ENCODE assay signal across 15 mouse cellular contexts in the genomic region with DNA sequence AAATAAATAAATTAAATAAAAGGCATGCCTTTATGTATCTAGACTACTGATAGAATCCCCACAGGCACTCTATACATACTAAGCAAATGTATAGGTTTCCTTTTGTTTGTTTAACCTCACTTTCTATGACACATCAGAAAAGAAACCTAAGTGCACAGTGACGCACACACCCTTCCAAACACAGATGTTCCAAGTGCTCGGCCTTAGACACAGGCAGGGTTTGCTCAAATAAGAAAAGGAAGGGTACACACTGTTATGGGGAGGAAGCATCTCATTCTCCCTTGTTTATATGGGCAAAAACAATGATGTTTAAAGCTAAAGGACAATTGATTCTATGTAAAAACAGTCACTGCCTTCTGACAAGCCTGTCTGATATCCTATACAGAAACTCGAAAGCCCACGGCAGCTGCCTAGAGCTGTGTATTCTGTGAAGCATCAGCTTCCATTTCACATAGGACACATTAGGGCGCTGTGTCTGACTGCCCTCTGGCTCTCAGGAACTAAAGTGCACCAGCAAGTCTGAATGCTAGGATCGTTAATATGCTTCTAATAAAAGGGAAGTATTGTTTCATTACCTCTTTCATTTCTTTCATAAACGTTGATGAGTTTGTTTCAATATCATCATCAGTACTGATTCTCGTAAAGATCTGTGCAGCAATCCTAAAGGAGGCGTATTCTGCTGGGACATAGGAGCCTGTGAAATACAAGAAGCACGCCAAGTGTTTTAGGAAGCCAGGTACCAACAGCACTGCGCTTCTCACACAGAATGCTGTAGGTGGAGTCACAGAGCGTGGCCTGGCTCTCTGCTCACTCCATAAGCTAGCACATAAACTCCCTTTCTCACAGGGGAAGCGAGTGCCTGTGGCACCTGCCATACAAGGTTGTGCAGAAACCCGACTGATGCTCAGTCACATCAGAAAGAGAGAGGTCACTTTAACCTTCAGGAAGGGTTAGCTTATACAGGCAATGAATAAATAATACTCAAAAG. TPM values are rescaled to one million over a fixed set of nuclear protein-coding genes. Genes with fewer than 3 reads are reported as not detected.
DNase-seq lines count a peak whose midpoint lies in the region; ATAC-seq and TF ChIP-seq lines count a peak whose summit lies in the region.
"Had no signal": no experiment of that assay in that cellular context is flagged by ENCODE, and none has a peak within 500 bp of the region (broad histone marks: within the 10 kb centered on the region; RNA-seq: fewer than 3 reads in every experiment).

No protein-coding gene starts in this region.

- DNase-seq in forebrain, postnatal 0 days = peak; percentile 44
- DNase-seq in lung, postnatal 0 days (ENCODE audit: low spot score) = peak; percentile 18
- no peak for DNase-seq in lung, postnatal 25 days (ENCODE audit: low spot score)
- DNase-seq in brain, adult 2 months (ENCODE audit: low read depth, low spot score) = peak; percentile 61
- no peak for DNase-seq in gastrocnemius, postnatal 4 days (ENCODE audit: low spot score in 2 of 2)
- DNase-seq in urinary bladder, postnatal 10 days (ENCODE audit: low spot score) = no peak
- DNase-seq: heart, postnatal 36 days; layer of hippocampus, adult 9-11 months; spleen, adult 18-20 months had no signal

- no peak for TF ChIP-seq EP300 in lung, postnatal 0 days (IDR thresholded peaks at IDR 0.05)

- no peak overlapping the region for H3K4me2 ChIP-seq in forebrain, postnatal 0 days (ENCODE audit: low read depth)
- no peak overlapping the region for H3K4me2 ChIP-seq in forebrain, embryonic 15.5 days (replicated peaks)
- no peak overlapping the region for H3K4me2 ChIP-seq in lung, postnatal 0 days (replicated peaks; ENCODE audit: low read depth, low read length)
- no peak overlapping the region for H3K4me2 ChIP-seq in neural tube, embryonic 15.5 days
- H3K4me2 ChIP-seq: lung, embryonic 15.5 days had no signal

- TF ChIP-seq CTCF in forebrain, postnatal 0 days (IDR thresholded peaks at IDR 0.05; ENCODE audit: low read depth) = peak; percentile 63
- peak; percentile 53 for TF ChIP-seq CTCF in lung, postnatal 0 days (IDR thresholded peaks at IDR 0.05)

- peak; percentile 83; the same call in 1 of the 2 replicates for ATAC-seq in forebrain, postnatal 0 days
- no peak for ATAC-seq in forebrain, embryonic 15.5 days (replicated peaks)
- no peak for ATAC-seq in lung, postnatal 0 days
- peak; percentile 88 for ATAC-seq in neural tube, embryonic 15.5 days (ENCODE audit: low FRiP score)

- 57% methylated on average over 14 of the region's 14 CpGs for WGBS in forebrain, postnatal 0 days
- 53% methylated on average over 14 of the region's 14 CpGs for WGBS in forebrain, embryonic 15.5 days
- 61% methylated on average over 14 of the region's 14 CpGs for WGBS in lung, postnatal 0 days
- 59% methylated on average over 14 of the region's 14 CpGs for WGBS in neural tube, embryonic 15.5 days

- H3K27me3 ChIP-seq in forebrain, postnatal 0 days (ENCODE audit: insufficient read depth, low read length) = no peaks in the 10 kb centered on the region
- H3K27me3 ChIP-seq in forebrain, embryonic 15.5 days = no peaks in the 10 kb centered on the region
- no peaks in the 10 kb centered on the region for H3K27me3 ChIP-seq in lung, postnatal 0 days (replicated peaks; ENCODE audit: insufficient read depth, low read length)
- no peaks in the 10 kb centered on the region for H3K27me3 ChIP-seq in neural tube, embryonic 15.5 days (replicated peaks)
- H3K27me3 ChIP-seq: lung, embryonic 15.5 days had no signal

- H3K9ac ChIP-seq in forebrain, postnatal 0 days = no peak overlapping the region
- H3K9ac ChIP-seq in forebrain, embryonic 15.5 days (replicated peaks) = no peak overlapping the region
- H3K9ac ChIP-seq in lung, postnatal 0 days (replicated peaks; ENCODE audit: low read depth) = no peak overlapping the region
- H3K9ac ChIP-seq in neural tube, embryonic 15.5 days (replicated peaks) = no peak overlapping the region
- H3K9ac ChIP-seq: lung, embryonic 15.5 days had no signal

- no peaks in the 10 kb centered on the region for H3K4me1 ChIP-seq in forebrain, postnatal 0 days (ENCODE audit: insufficient read depth)
- H3K4me1 ChIP-seq in forebrain, embryonic 15.5 days = no peaks in the 10 kb centered on the region
- H3K4me1 ChIP-seq in lung, postnatal 0 days (ENCODE audit: insufficient read depth, low read depth, low read length) = no peaks in the 10 kb centered on the region
- H3K4me1 ChIP-seq in neural tube, embryonic 15.5 days = peaks cover 10% of the 10 kb centered on the region; the same call in 1 of the 2 replicates
- H3K4me1 ChIP-seq: forebrain, embryonic 10.5 days; lung, embryonic 15.5 days had no signal

- H3K4me3 ChIP-seq in forebrain, postnatal 0 days (ENCODE audit: low read depth, low read length) = no peak overlapping the region
- no peak overlapping the region for H3K4me3 ChIP-seq in forebrain, embryonic 15.5 days
- H3K4me3 ChIP-seq in lung, postnatal 0 days (ENCODE audit: low read depth, low read length) = no peak overlapping the region
- no peak overlapping the region for H3K4me3 ChIP-seq in neural tube, embryonic 15.5 days (replicated peaks)
- H3K4me3 ChIP-seq: forebrain, embryonic 10.5 days; lung, embryonic 15.5 days had no signal

- H3K9me3 ChIP-seq in forebrain, postnatal 0 days (ENCODE audit: low read length) = no peaks in the 10 kb centered on the region
- H3K9me3 ChIP-seq in forebrain, embryonic 15.5 days = no peaks in the 10 kb centered on the region
- H3K9me3 ChIP-seq in lung, postnatal 0 days (ENCODE audit: low read length) = no peaks in the 10 kb centered on the region
- no peaks in the 10 kb centered on the region for H3K9me3 ChIP-seq in neural tube, embryonic 15.5 days (replicated peaks)
- H3K9me3 ChIP-seq: forebrain, embryonic 10.5 days; lung, embryonic 15.5 days had no signal

- H3K27ac ChIP-seq in forebrain, postnatal 0 days (ENCODE audit: low read depth, low read length) = no peak overlapping the region
- H3K27ac ChIP-seq in forebrain, embryonic 15.5 days (replicated peaks) = no peak overlapping the region
- no peak overlapping the region for H3K27ac ChIP-seq in lung, postnatal 0 days (ENCODE audit: low read length)
- peak overlapping the region; percentile 23; the same call in 1 of the 2 replicates for H3K27ac ChIP-seq in neural tube, embryonic 15.5 days (replicated peaks)
- H3K27ac ChIP-seq: forebrain, embryonic 10.5 days; lung, embryonic 15.5 days had no signal

- H3K36me3 ChIP-seq in forebrain, postnatal 0 days (ENCODE audit: insufficient read depth) = no peaks in the 10 kb centered on the region
- no peaks in the 10 kb centered on the region for H3K36me3 ChIP-seq in forebrain, embryonic 15.5 days
- H3K36me3 ChIP-seq in lung, postnatal 0 days (ENCODE audit: insufficient read depth, low read length) = no peaks in the 10 kb centered on the region
- no peaks in the 10 kb centered on the region for H3K36me3 ChIP-seq in neural tube, embryonic 15.5 days
- H3K36me3 ChIP-seq: forebrain, embryonic 10.5 days; lung, embryonic 15.5 days had no signal

RNA-seq across cellular contexts. Expression of a gene that starts 23.4 kb away (rescaled TPM):
- total RNA-seq in forebrain, postnatal 0 days (2014; rRNA removed) = not detected in 2 replicates
- not detected in 2 replicates for polyA plus RNA-seq in forebrain, postnatal 0 days (2015; fragmentation: Nextera tagmentation; extraction: Ambion mirVana)
- polyA plus RNA-seq in forebrain, embryonic 15.5 days (2015; fragmentation: Nextera tagmentation; extraction: Ambion mirVana) = 0.10 TPM in 1 of 2 replicates, not detected in the other
- not detected in 2 replicates for polyA plus RNA-seq in lung, postnatal 0 days (2015; fragmentation: Nextera tagmentation; extraction: Ambion mirVana)
- not detected in 2 replicates for polyA plus RNA-seq in neural tube, embryonic 15.5 days (2015; fragmentation: Nextera tagmentation; extraction: Ambion mirVana)
- not detected for total RNA-seq in gastrocnemius, postnatal 4 days (2021)
- total RNA-seq: heart, postnatal 36 days; monocyte, adult 5-6 weeks had no signal
- polyA plus RNA-seq: kidney, embryonic 14.5 days had no signal

RNA-seq across cellular contexts. Expression of a gene that starts 38.5 kb away (rescaled TPM):
- total RNA-seq in forebrain, postnatal 0 days (2014; rRNA removed) = 0.31 and 0.95 TPM in 2 replicates
- 0.05 and 0.13 TPM in 2 replicates for polyA plus RNA-seq in forebrain, postnatal 0 days (2015; fragmentation: Nextera tagmentation; extraction: Ambion mirVana)
- polyA plus RNA-seq in forebrain, embryonic 15.5 days (2015; fragmentation: Nextera tagmentation; extraction: Ambion mirVana) = 0.15 and 0.27 TPM in 2 replicates
- 0.04 and 0.08 TPM in 2 replicates for polyA plus RNA-seq in lung, postnatal 0 days (2015; fragmentation: Nextera tagmentation; extraction: Ambion mirVana)
- 0.13 and 0.29 TPM in 2 replicates for polyA plus RNA-seq in neural tube, embryonic 15.5 days (2015; fragmentation: Nextera tagmentation; extraction: Ambion mirVana)
- total RNA-seq in gastrocnemius, postnatal 4 days (2021) = under 1 TPM; 0.17 to 0.21 TPM
- total RNA-seq: monocyte, adult 5-6 weeks had no signal

RNA-seq across cellular contexts. Expression of a gene that starts 45.4 kb away (rescaled TPM):
- total RNA-seq in forebrain, postnatal 0 days (2014; rRNA removed) = 69.9 and 71.2 TPM in 2 replicates
- 56.9 and 58.3 TPM in 2 replicates for polyA plus RNA-seq in forebrain, postnatal 0 days (2015; fragmentation: Nextera tagmentation; extraction: Ambion mirVana)
- 44.0 and 47.0 TPM in 2 replicates for polyA plus RNA-seq in forebrain, embryonic 15.5 days (2015; fragmentation: Nextera tagmentation; extraction: Ambion mirVana)
- 28.3 and 29.0 TPM in 2 replicates for polyA plus RNA-seq in lung, postnatal 0 days (2015; fragmentation: Nextera tagmentation; extraction: Ambion mirVana)
- polyA plus RNA-seq in neural tube, embryonic 15.5 days (2015; fragmentation: Nextera tagmentation; extraction: Ambion mirVana) = 53.7 TPM in 2 replicates
- total RNA-seq in gastrocnemius, postnatal 4 days (2021) = 10 to 100 TPM; 63.4 to 74.3 TPM

Comparison
In these comparisons a context has a peak if more than half of its experiments do, and no peak if none do; other contexts are left out.
1. ATAC-seq: peak in forebrain, postnatal 0 days (single experiment) and neural tube, embryonic 15.5 days (single experiment); none in forebrain, embryonic 15.5 days (single experiment) and lung, postnatal 0 days (single experiment).
2. DNase-seq: peak in forebrain, postnatal 0 days (single experiment), lung, postnatal 0 days (single experiment) and brain, adult 2 months (single experiment); none in lung, postnatal 25 days (single experiment), gastrocnemius, postnatal 4 days (0 of 2) and urinary bladder, postnatal 10 days (single experiment).